In genomic region chr16:64711816-64712215, GRCm38 (mm10) we compare ENCODE assay signal across 8 mouse cellular contexts. TPM values are rescaled to one million over a fixed set of nuclear protein-coding genes. Genes with fewer than 3 reads are reported as not detected.
DNase-seq lines count a peak whose midpoint lies in the region; ATAC-seq and TF ChIP-seq lines count a peak whose summit lies in the region.

No protein-coding gene starts in this region.

- no peak overlapping the region for H3K27ac ChIP-seq in heart, embryonic 11.5 days (ENCODE audit: low read depth, low read length)
- no peak overlapping the region for H3K27ac ChIP-seq in cerebellum, adult 2 months (ENCODE audit: insufficient read depth, low read length)
- no peak overlapping the region for H3K27ac ChIP-seq in intestine, embryonic 16.5 days (ENCODE audit: low read length)
- H3K27ac ChIP-seq in liver, embryonic 11.5 days (ENCODE audit: low read depth, low read length): no peak overlapping the region

- no peak overlapping the region for H3K4me3 ChIP-seq in heart, embryonic 11.5 days (ENCODE audit: low read depth, low read length)
- no peak overlapping the region for H3K4me3 ChIP-seq in cerebellum, adult 2 months (replicated peaks; ENCODE audit: insufficient read depth, low read depth, low read length)
- no peak overlapping the region for H3K4me3 ChIP-seq in intestine, embryonic 16.5 days (ENCODE audit: low read length)
- no peak overlapping the region for H3K4me3 ChIP-seq in liver, embryonic 11.5 days (ENCODE audit: low read depth, low read length)

- TF ChIP-seq CTCF in cerebellum, adult 2 months (IDR thresholded peaks at IDR 0.05; ENCODE audit: borderline replicate concordance, insufficient read depth, low read depth, low read length): no peak

- TF ChIP-seq POLR2A in cerebellum, adult 2 months (IDR thresholded peaks at IDR 0.05; ENCODE audit: borderline replicate concordance, insufficient read depth, low read length): no peak

- H3K4me2 ChIP-seq in heart, embryonic 11.5 days: no peak overlapping the region
- no peak overlapping the region for H3K4me2 ChIP-seq in intestine, embryonic 16.5 days (ENCODE audit: low read depth, low read length)
- H3K4me2 ChIP-seq in liver, embryonic 11.5 days: no peak overlapping the region

- H3K36me3 ChIP-seq in heart, embryonic 11.5 days (ENCODE audit: control insufficient read depth, insufficient read depth, low read length): no peaks in the 10 kb centered on the region
- no peaks in the 10 kb centered on the region for H3K36me3 ChIP-seq in intestine, embryonic 16.5 days (ENCODE audit: control insufficient read depth, insufficient read depth, low read length)
- H3K36me3 ChIP-seq in liver, embryonic 11.5 days (ENCODE audit: control insufficient read depth, insufficient read depth, low read length): no peaks in the 10 kb centered on the region

- peak; percentile 45 for DNase-seq in heart, postnatal 4 days
- peak; percentile 79 to 85 for DNase-seq in cerebellum, adult 2 months
- DNase-seq in layer of hippocampus, adult 18-20 months (ENCODE audit: low spot score in 2 of 2): peak; percentile 71 to 77
- DNase-seq in ovary, postnatal 10 days (ENCODE audit: low spot score): peak; percentile 18
- no peak for DNase-seq in liver, embryonic 11.5 days (ENCODE audit: low spot score)
- DNase-seq in B cell, adult 2 months: no peak

- ATAC-seq in heart, embryonic 11.5 days (replicated peaks; ENCODE audit: insufficient number of reproducible peaks, low FRiP score, low TSS enrichment): no peak
- ATAC-seq in intestine, embryonic 16.5 days: no peak
- no peak for ATAC-seq in liver, embryonic 11.5 days (replicated peaks; ENCODE audit: low FRiP score)

- 76% methylated on average over 6 of the region's 6 CpGs for WGBS in heart, embryonic 11.5 days (ENCODE audit: insufficient replicate concordance)
- WGBS in cerebellum, adult 2 months: 2% methylated on average over 6 of the region's 6 CpGs
- 53% methylated on average over 6 of the region's 6 CpGs for WGBS in intestine, embryonic 16.5 days
- WGBS in liver, embryonic 11.5 days: 76% methylated on average over 6 of the region's 6 CpGs

- no peaks in the 10 kb centered on the region for H3K4me1 ChIP-seq in heart, embryonic 11.5 days (ENCODE audit: control insufficient read depth, insufficient read depth, low read length)
- no peaks in the 10 kb centered on the region for H3K4me1 ChIP-seq in cerebellum, adult 2 months (ENCODE audit: control insufficient read depth, insufficient read depth, low read length)
- no peaks in the 10 kb centered on the region for H3K4me1 ChIP-seq in intestine, embryonic 16.5 days (ENCODE audit: control insufficient read depth, insufficient read depth, low read length)
- H3K4me1 ChIP-seq in liver, embryonic 11.5 days (replicated peaks; ENCODE audit: control insufficient read depth, insufficient read depth, low read length): no peaks in the 10 kb centered on the region

- H3K9ac ChIP-seq in heart, embryonic 11.5 days (ENCODE audit: low read depth, low read length): no peak overlapping the region
- H3K9ac ChIP-seq in intestine, embryonic 16.5 days (ENCODE audit: low read depth, low read length): no peak overlapping the region
- H3K9ac ChIP-seq in liver, embryonic 11.5 days (ENCODE audit: low read depth, low read length): no peak overlapping the region

- H3K27me3 ChIP-seq in heart, embryonic 11.5 days (ENCODE audit: control insufficient read depth, insufficient read depth, low read length): no peaks in the 10 kb centered on the region
- no peaks in the 10 kb centered on the region for H3K27me3 ChIP-seq in cerebellum, adult 2 months (ENCODE audit: control insufficient read depth, insufficient read depth, low read length)
- no peaks in the 10 kb centered on the region for H3K27me3 ChIP-seq in intestine, embryonic 16.5 days (replicated peaks; ENCODE audit: control insufficient read depth, insufficient read depth, low read length)
- no peaks in the 10 kb centered on the region for H3K27me3 ChIP-seq in liver, embryonic 11.5 days (replicated peaks; ENCODE audit: control insufficient read depth, insufficient read depth, low read length)

- H3K9me3 ChIP-seq in heart, embryonic 11.5 days (replicated peaks; ENCODE audit: control insufficient read depth, low read length): no peaks in the 10 kb centered on the region
- no peaks in the 10 kb centered on the region for H3K9me3 ChIP-seq in intestine, embryonic 16.5 days (ENCODE audit: control insufficient read depth, low read length)
- no peaks in the 10 kb centered on the region for H3K9me3 ChIP-seq in liver, embryonic 11.5 days (ENCODE audit: control insufficient read depth, low read length)

RNA-seq across cellular contexts. Expression of gene 4930453N24Rik, which starts 59.1 kb away (rescaled TPM):
- 10 to 100 TPM; 28.4 to 28.6 TPM for total RNA-seq in heart, postnatal 4 days (2021)
- polyA plus RNA-seq in heart, embryonic 11.5 days (2014; fragmentation: Nextera tagmentation; extraction: Ambion mirVana): 21.4 and 22.3 TPM in 2 replicates
- polyA plus RNA-seq in cerebellum, adult 2 months (2012; rRNA removed): 17.0 and 18.3 TPM in 2 replicates
- 10 to 100 TPM; 21.7 to 22.0 TPM for total RNA-seq in layer of hippocampus, adult 18-20 months (2021)
- polyA plus RNA-seq in intestine, embryonic 16.5 days (2015; fragmentation: Nextera tagmentation; extraction: Ambion mirVana): 14.9 and 16.4 TPM in 2 replicates
- polyA plus RNA-seq in liver, embryonic 11.5 days (2014; fragmentation: Nextera tagmentation; extraction: Ambion mirVana): 20.9 and 22.3 TPM in 2 replicates

Comparison
In these comparisons a context has a peak if more than half of its experiments do, and no peak if none do; other contexts are left out.
1. DNase-seq: peak in heart, postnatal 4 days (single experiment), cerebellum, adult 2 months (2 of 2), layer of hippocampus, adult 18-20 months (2 of 2) and ovary, postnatal 10 days (single experiment); none in liver, embryonic 11.5 days (single experiment) and B cell, adult 2 months (0 of 2).